Mouse (Mus musculus) layer of hippocampus, adult 9-10 months (tissue): ENCODE data around the gene Pou3f1.
A peak's percentile ranks its signal among the peaks of the same experiment; 100 is the strongest.

Experiments
- DNase-seq: peaks from one replicate; pipeline ENCODE4 v3.0.0; 2022; ENCODE audit warnings: low spot score

Pou3f1 gene

DNA sequence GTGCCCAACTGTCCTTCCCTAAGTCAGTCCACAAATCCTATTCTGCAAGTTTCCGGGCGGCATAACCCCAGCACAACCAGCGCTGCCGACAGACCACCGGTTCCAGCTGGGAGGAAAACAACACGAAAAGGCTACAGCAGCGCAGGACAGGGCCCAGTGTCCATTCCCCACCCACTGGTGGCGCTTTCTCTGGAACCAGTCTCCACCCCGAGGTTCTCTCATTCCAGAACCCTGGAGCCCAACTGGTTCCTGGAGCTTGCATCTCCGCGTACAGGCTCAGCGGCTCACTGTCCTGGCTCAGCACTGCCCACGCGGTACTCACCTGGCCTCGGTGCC, at the start of gene Pou3f1:
Gene Pou3f1, plus strand, starts transcription at position 290 of the 336 bp plus-strand sequence.
- no peak for DNase-seq

DNA sequence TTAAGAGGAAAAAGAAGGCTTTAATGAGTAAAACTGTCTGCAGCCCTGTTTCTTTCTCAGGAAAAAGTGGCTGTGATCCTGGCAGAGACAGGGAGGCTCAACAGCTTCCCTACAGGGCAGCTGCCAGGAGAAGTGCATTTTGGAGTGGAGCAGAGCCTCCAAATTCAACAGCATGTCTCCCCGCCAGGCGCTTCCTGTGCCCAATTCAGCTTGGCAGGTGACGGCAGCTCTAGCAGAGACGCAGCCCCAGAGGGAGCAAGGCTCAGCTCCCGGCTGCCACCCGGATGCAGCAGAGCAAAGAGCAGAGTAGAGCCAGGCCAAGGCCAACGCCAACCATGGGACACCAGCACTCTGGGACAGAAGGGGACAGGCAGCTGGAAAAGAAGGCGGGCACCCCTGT, 49.4 kb upstream of the Pou3f1 start:
- DNase-seq: no peak

DNA sequence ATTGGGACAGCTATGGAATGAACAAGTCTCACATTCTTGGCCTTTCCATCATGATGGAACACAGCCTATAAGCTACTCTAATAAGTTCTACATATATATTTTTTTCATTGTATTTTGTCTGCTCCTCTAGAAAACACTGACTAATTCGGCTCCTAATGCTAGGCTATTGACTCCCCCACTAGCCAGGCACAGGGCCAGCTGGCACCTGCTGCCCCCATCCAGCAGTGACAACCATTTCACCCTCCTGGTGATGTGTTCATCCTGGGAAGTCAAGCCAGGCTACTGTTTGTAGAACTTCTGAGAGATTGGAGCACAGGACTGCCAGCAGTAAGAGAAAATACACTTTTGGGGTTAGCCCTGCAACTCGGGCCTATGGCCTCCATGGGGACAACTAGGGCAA, 46.5 kb upstream of the Pou3f1 start:
- DNase-seq: no peak

DNA sequence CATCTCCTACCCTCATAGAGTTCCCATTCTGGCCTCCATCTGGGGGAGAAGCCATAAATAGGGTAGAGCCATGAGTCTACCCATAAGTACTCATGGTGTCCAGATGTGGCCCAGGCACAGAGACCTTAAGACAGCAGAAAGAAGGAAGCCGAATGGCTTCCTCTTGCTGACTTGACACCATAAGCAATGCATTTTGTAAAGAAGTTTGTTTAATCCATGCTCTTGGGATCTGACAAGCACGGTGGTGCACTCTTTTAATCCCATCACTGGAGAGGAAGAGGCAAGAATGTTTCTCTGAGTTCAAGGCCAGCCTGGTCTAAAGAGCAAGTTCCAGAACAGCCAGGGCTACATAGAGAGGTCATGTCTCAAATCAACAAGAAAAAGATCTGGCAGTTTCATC, 45.9 kb upstream of the Pou3f1 start, which contains the start of gene 3100002H09Rik:
Gene 3100002H09Rik, minus strand, starts transcription at position 101 of the 400 bp plus-strand sequence.
- DNase-seq: no peak

DNA sequence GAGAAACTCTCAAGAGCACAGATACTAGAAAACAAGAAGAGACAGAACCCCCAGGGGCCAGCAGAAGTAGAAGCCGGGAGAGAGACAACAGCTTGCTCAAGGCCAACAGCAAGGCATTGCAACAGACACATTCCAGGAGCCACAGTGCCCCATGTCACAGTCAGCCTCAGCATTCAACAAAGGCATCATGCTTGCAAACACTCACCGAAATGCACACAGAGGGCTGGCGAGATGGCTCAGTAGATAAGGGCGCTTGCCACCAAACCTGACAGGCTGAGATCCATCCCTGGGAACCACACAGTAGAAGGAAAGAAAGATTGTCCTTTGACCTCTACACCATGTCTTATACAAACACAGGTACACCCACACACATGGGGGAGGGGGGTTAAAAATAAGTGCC, 44.8 kb upstream of the Pou3f1 start:
- no peak for DNase-seq

DNA sequence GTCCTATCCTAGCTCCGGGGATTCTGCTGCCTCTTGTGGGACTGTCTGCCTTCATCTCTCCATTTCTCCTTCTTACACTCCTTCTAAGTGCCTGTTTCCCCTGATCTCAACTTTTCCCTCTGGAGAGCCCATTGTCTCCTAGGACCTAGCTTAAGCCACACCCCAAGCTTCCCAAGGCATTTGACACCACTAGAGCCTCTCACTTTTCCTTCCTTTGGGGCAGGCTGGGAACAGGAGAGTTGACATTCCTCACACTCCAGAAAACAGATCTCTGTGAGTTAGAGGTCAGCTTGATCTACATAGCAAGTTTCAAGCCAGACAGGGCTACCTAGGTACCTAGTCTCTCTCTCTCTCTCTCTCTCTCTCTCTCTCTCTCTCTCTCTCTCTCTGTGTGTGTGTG, 42.4 kb upstream of the Pou3f1 start:
- DNase-seq: no peak

GRCm38 (mm10) chr4:124615406-124615960, 41.1 kb upstream of the Pou3f1 start:
- DNase-seq: no peak

DNA sequence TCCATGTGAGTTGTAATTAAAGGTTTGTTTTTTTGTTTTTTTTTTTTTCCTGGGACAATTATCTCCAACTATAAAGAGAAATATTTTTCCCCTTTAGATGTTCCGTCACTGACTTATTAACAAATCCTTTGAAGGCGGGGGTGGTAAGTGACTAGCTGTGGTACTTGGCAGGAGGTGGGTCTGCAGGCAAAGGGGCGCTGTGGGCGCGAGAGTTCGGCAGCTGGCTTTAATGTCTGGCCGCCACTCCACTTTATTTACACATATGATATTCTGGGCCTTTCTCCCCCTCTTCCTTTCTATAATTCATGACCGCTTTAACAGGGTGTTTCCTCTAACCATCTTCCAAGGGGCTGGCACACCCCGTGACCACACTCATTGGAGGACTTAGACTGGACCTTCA, 40.6 kb upstream of the Pou3f1 start:
- no peak for DNase-seq

DNA sequence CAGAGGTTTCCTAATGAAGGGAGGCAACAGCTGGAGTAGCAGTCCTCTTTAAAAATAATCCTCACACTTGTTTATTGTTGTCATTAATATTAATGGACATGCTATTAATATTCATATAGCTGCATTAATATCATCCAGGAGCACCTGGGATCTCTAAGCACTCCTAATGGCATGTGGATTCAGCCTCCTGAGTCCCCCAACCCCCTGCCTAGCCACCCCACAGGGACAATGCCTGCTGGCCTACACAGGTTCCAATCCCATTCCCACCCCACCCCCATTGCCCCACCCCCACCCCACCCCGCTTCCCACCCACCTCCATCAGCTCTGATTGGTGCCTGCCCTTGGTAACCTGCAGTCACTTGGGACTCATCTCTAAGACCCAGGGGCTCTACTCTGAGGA, 40.0 kb upstream of the Pou3f1 start:
- DNase-seq: no peak

GRCm38 (mm10) chr4:124618599-124618998, 38.0 kb upstream of the Pou3f1 start:
- DNase-seq: no peak

GRCm38 (mm10) chr4:124621406-124621805, 35.2 kb upstream of the Pou3f1 start:
- DNase-seq: no peak

- no peak for DNase-seq
Observed at GRCm38 (mm10) chr4:124622566-124622965, 34.0 kb upstream of the Pou3f1 start.

DNA sequence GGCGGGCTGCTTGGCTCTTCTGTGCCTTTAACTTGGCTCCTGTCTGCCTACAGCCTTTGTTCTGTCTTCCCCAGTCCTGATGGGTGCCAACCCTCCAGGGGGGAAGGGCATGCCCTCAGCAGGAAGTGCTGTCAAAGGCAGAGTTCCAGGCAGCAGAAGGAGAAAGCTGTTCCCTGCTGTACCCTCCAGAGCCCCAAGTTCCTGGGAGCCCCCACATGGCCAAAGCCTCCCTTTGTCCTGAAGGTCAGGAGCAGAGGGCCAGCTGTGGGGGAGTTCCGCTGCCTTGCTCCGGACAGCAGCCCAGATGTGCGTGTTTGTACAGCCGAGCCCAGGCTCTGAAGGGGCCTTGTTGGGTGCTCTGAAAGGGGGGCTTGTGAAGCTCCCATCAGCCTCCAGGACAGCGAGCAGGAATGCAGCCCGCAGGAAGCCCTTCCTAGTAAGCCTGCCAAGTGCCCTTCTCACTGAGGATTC, 32.5 kb upstream of the Pou3f1 start:
- no peak for DNase-seq

- no peak for DNase-seq
Observed at GRCm38 (mm10) chr4:124626836-124627235, 29.8 kb upstream of the Pou3f1 start.

DNA sequence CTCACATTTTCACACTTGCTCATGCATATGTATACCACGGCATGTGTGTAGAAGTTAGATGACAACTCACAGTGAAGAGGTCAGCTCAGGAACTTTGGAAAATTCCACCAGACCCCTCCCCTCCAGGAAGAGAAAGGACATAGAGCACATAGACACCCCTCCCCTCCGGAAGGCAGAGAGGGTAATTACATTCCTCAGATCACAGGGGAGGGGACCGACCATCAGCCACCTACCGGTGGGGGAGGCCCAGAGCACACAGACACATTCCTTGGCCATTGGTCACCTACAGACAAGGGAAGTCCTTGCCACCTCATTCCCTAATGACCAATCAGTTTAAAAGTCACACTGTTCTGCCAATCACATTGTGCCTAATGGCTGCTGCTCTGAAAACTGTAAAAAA, 25.2 kb upstream of the Pou3f1 start:
- no peak for DNase-seq

DNA sequence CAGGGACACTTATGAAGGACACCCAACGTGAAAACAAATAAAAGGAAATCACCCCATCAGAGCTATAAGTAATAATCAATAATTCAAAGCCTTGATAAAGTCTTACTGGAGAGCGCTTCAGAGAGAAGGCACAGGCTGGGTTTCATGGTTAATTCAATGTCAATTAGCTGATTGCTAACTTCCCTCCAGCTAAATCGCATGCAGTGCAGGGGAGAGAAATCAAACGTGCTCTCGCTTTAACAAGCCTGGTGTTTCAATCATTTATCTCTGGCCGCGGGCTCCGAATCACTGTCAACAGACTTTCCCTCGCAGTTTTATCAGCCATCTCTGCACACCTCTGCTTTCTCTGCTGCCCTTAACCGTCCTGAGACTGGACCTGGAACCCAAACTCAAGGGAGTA, 23.8 kb upstream of the Pou3f1 start:
- DNase-seq: no peak

DNA sequence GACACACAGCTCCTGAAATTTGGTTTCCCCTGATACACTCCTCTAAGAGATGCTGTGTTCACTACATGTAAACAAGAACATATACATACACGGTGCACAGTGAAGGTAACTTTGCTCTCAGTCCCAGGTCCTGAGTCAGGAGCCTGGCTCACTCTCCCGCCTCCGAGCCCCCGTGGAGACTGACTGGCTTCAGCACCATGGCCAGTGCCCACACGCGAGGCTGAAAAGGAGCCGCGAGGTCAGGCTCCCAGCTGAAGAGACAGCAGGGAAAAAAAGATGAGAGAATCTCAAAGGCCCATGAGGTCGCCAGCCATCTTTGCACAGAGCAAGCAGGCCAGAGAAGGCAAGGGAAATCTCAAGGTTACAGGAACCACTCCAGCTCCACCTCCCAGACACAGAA, 23.3 kb upstream of the Pou3f1 start:
- DNase-seq: no peak

DNA sequence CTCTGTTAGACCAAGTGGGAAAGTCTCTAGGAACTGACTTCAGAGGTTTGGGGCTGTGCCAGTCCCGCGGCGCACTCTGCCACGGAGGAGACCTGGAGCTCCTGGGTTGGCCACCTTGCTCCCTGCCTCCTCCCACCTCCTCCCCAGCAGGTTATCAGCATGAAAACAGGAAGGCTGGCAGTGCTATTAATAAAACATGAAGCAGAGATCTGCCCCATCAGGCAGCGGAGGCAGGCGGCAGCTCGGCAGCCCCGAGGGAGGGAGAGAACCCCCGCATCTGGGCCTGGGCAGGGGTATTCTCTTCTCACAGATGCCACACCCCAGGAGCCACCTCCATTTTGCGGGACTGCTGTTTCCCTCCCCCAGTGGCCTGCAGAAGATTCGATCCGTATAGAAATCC, 16.9 kb upstream of the Pou3f1 start:
- no peak for DNase-seq

DNA sequence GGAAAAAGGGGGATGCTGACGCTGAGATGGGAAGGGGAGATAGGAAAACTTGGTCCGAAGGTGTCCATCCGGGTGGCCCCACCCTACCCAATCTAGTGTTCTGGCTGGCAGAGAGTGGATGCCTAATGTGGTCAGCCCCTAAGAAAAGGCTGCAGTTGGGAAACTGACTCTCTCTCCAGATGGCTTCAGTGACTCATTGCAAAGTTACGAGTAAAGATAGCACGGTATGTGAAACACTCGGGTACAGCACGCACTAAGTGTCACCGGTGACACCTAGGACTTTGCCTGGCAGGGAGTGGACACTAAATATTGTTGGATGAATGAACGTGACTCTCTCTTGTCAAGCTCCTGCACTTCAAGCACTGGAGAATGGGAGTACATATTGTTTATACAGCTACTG, 12.7 kb upstream of the Pou3f1 start:
- no peak for DNase-seq

DNA sequence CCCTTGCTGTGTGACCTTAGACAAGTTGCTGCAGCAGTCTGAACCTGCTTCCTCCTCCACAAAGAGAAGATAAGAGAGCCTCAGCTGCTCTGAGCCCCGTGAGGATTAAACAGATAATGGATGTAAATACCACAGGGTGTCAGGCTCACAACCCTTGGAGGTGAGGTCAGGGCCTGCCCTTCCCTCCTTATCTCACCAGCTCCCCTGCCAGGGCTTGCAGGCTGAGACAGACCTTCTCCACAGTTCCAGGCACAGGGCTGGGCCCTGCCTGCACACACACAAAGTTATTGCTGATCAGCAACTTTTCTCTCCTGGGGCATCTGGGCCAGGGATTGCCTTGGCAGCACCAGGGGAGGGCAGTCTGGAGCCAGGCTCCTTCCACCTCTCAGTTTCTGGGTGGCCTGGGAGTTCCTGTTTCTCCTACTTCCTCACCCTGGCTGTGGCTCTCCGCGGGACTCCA, 11.6 kb upstream of the Pou3f1 start:
- DNase-seq: no peak

- no peak for DNase-seq
Observed at GRCm38 (mm10) chr4:124646591-124646990, 10.0 kb upstream of the Pou3f1 start.

DNA sequence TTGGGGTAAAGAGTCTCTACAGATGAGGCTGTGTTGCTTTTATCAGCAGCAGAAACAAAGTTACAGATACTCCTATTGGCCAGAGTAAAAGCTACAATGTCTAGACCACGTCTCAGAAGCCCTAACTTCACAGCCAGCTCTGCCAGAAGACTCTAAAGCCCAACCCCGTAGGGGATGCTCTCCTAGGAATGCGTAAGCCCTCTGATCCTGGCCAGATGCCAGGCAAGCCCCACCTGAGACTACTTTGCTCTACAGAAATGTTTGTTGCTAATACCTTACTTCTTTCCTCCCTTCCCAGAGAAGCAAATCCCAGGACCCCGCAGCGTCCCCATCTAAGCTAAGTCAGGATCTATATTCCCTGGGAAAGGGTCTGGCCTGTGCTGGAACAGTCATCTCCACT, 8.7 kb upstream of the Pou3f1 start:
- no peak for DNase-seq

- no peak for DNase-seq
Observed at GRCm38 (mm10) chr4:124652886-124653285, 3.7 kb upstream of the Pou3f1 start.

DNA sequence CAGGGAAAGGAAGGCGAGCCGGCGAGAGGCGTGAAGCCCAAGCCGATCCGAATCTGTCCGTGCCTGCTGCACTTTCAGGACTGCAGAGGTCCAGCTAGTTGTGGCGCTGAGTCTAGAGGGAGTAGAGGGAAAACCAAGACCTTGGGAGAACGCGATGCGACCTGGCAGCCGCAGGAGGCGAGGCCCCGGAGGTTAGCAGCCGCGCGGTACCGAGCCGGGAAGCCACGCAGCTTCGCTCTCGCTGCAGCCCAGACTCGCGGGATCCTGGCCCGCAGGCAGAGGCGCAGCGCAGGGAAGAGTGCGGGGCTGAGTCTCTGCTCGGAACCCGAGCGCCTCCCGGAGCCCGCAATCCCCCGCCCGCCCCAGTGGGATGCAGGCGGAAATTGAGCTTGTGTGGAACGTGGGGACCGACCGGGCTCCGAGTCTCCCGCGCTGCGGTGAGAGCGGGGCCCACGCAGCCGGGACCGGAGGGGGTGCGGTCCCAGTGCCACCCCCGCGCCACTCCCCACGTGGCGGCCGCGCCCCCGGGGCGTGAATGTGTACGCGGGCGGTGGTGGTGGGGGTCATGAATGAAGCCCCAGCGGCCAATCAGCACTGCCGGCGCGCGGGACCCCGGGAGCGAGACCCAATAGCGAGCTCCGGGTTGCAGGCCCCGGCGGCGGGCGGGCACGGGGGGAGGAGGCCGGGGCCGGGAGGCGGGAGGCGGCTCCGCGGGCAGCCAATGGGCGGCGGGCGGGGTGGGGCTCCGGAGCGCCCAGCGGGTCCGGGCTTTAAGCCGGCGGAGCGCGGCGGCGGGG, 445 bp downstream of the Pou3f1 start:
- DNase-seq: peak; percentile 56
